Comparison of ENCODE assay signal across 18 mouse cellular contexts in the genomic region with DNA sequence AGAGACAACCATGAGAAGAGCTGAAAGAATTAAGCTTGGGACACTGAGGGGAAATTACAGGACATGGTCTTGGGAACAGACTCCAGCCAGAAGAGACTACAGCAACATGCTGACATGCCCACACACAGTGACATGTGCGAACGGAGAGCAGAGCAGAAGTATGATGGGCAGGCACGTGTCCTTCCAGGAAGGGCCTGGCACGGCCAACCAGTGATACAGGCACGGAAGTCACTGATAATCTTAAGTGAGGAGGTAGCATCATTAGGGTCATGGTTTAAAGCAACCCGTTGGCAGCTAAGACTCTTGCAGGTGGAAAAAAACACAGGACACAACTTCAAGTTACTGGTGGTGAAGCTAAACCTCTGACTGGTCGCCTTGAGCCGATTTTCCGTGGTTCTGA.
"Had no signal": no experiment of that assay in that cellular context is flagged by ENCODE, and none has a peak within 500 bp of the region (broad histone marks: within the 10 kb centered on the region; RNA-seq: fewer than 3 reads in every experiment).

No protein-coding gene starts in this region.

- H3K4me3 ChIP-seq: midbrain, embryonic 12.5 days; midbrain, embryonic 15.5 days; myocyte; neural tube, embryonic 13.5 days; neural tube, embryonic 15.5 days had no signal

- H3K9me3 ChIP-seq: midbrain, embryonic 12.5 days; midbrain, embryonic 15.5 days; neural tube, embryonic 13.5 days; neural tube, embryonic 15.5 days had no signal

- H3K36me3 ChIP-seq: midbrain, embryonic 12.5 days; midbrain, embryonic 15.5 days; neural tube, embryonic 13.5 days; neural tube, embryonic 15.5 days had no signal

- H3K4me2 ChIP-seq: lung, embryonic 14.5 days; midbrain, embryonic 12.5 days; midbrain, embryonic 15.5 days; neural tube, embryonic 13.5 days; neural tube, embryonic 15.5 days had no signal

- H3K27me3 ChIP-seq: midbrain, embryonic 12.5 days; midbrain, embryonic 15.5 days; neural tube, embryonic 13.5 days; neural tube, embryonic 15.5 days had no signal

- DNase-seq: lung, adult 18-20 months; lung, embryonic 14.5 days; lung, postnatal 10 days; lung, postnatal 4 days; retina, postnatal 1 day; right cerebral cortex, adult 18-20 months; right cerebral cortex, postnatal 25 days; right cerebral cortex, postnatal 4 days; spleen, adult 18-20 months; thymus, adult 18-20 months; thymus, postnatal 14 days; thymus, postnatal 36 days had no signal

- ATAC-seq: midbrain, embryonic 15.5 days had no signal

- H3K9ac ChIP-seq: liver, embryonic 14.5 days; lung, embryonic 14.5 days; midbrain, embryonic 12.5 days; midbrain, embryonic 15.5 days; neural tube, embryonic 13.5 days; neural tube, embryonic 15.5 days had no signal

- H3K27ac ChIP-seq: liver, embryonic 14.5 days; midbrain, embryonic 12.5 days; midbrain, embryonic 15.5 days; neural tube, embryonic 13.5 days; neural tube, embryonic 15.5 days had no signal
